Mouse (Mus musculus): ENCODE results near the gene Chd5.

DNA sequence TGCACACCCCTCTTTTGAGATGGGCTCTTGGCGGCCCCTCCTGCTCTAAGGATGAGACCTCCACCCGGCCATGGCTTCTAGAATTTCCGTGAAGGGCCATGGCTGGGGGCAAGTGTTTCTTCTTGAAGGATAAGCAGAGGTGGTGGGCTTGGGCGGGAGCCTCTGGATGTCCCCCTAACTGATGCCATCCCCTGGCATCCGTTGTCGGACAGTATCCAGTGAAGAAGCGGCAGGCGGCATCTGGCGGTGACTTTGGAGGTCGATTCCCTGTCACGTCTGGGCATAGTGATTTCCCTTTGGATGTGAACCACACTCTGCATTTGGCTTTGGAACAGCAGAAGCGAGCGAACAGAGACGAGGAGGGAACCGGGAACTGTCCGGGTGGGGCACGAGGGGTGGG, 54.2 kb downstream of the Chd5 start:
- TF ChIP-seq CTCF (conservative IDR thresholded peaks at IDR 0.05; ENCODE audit: low read length) (no peak), POU5F1 (IDR thresholded peaks at IDR 0.05; ENCODE audit: borderline replicate concordance, low read length) (no peak), NANOG (IDR thresholded peaks at IDR 0.05; ENCODE audit: borderline replicate concordance, low read length) (no peak)

All from E14TG2a.4 (cell line).